Mouse (Mus musculus): ENCODE measurements at regions not wholly inside any gene's neighbourhood (a gene's known extent, or its start where the extent isn't known, plus 50 kb on each side); places are given as distances from the start of the nearest gene placed in this dataset.

DNA sequence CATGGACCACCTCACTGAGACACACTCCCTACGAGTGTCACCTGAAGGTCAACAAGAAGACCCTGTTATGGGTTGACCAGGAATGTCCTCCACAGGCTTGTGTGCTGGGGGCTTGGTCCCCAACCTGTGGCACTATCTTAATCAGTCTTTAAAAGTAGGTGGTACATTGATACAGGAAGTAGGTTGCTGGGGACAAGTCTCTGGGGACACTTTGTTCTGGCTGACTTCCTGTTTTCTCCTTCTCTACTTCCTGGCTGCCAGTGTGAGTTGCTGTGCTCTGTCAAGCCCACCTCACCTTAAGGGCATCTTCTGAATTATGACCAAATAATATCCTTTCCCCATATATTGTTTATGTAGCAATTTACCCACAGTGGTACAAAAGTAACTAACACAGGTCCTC lies 96.1 kb downstream of the Cct6b start:
- DNase-seq (ENCODE audit: low spot score in 2 of 2), result no peak

DNA sequence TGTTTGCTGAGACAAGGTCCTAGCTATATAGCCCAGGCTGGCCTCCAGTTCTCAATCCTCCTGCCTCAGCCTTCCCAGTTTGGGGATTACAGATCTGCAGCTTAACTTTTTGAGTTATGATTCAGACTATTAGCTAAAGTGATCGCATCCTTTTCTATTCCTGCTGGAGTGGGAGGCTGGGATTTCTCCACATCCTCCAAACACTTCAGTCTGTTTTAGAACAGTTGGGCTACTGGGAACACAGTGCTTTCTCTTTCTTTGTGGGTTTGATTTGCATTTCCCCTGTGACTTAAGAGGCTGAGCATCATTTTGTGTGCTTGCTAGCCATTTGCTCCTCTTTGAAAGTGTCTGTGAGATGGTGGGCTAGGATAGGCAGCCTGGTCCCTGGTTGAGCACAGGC lies 100.0 kb downstream of the Cct6b start:
- no peak for DNase-seq (ENCODE audit: low spot score in 2 of 2)

DNA sequence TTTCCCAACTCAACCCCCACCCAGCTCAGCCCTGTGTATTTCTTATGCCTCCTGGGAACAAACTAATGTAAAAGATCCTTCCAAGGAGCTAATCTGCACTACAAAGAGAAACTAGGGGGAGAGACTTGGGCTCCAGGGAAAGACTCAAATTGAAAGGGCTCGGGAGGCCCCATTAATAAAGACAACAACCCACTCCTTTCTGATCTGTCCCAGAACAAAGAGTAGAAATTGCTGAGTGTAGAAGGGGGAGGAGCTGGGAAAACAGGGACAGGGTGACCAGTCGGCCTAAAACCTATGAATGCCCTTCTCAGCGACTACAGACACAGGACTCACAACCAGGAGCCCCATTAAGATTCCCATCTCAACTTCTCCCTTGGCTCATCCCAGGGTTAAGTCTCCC lies 102.0 kb downstream of the Cct6b start:
- DNase-seq (ENCODE audit: low spot score in 2 of 2), result no peak

DNA sequence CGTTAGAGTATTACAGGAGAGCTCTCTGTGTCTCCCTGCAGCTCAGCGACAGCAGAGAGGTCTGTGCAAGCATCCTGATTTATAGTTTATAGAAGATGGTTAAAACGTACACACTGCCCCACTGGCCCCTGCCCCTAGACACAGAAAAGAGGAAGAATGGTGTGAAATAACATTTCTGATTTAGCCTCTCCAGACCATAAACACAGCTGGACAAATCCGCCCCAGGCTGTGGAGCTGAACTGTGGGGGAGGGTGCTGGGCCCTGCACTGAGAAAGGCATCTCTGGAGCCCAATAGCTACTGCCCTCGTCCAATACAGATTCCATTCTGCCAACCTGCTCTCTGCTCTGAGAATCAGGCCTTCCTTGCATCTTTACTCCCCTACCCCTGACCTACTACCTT lies 112.4 kb downstream of the Cct6b start:
- no peak for DNase-seq (ENCODE audit: low spot score in 2 of 2)

DNA sequence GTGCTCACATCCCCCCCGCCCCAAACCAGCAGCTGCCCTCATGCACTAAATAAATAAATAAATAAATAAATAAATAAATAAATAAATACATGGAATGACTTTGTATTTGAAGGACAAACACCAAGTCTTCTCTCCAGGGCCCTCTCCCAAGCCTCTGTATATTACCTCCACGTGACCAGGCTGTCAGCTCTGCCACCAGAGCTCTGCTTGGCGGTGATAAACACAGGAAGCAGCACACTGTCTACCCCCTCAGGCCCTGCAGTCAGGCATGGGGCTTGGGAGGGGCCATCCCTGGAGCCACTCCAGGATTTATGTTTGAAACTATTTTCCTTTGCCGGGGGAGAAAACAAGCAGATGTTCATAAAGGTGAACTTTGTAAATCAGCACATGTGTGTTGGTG lies 125.6 kb downstream of the Cct6b start:
- no peak for DNase-seq (ENCODE audit: low spot score in 2 of 2)

DNA sequence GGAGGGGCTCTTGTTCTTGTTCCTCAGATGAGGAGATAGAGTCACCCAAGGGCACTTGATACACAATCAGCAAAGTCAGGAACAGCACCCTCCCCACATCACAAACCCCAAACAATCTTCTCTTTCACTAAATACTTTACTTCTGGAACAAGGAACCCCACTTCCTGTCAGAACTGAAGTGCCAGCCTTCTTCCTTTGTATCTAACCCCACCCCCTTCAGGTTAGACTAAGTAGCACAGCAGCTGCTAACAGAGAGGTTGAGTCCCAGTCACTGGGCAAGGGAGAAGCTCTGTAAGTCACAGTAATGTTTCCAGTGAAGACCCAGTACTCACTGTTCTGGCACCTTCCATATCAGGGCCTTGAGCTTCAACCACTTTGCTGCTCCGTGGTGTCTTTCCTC lies 131.9 kb downstream of the Cct6b start:
- no peak for DNase-seq (ENCODE audit: low spot score in 2 of 2)

DNA sequence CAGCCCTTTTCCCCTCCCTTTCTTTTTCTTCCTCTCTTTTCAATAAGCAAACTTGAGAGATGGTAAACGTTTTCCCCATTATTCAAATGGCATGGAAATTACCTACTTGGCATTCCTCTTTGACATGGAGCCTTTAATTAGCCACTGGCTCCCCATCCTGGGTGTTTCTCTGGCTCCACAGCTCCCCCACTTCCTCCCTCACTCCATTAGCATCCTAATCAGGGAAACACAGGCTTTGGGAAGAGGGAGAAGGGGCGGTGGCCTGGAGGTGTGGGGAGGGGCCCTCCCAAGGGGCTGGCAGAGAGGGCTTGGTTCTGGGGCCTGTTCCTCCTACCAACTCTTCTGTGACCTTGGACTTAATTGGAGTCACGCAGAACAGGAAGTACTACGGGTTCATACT lies 132.7 kb downstream of the Cct6b start:
- no peak for DNase-seq (ENCODE audit: low spot score in 2 of 2)

DNA sequence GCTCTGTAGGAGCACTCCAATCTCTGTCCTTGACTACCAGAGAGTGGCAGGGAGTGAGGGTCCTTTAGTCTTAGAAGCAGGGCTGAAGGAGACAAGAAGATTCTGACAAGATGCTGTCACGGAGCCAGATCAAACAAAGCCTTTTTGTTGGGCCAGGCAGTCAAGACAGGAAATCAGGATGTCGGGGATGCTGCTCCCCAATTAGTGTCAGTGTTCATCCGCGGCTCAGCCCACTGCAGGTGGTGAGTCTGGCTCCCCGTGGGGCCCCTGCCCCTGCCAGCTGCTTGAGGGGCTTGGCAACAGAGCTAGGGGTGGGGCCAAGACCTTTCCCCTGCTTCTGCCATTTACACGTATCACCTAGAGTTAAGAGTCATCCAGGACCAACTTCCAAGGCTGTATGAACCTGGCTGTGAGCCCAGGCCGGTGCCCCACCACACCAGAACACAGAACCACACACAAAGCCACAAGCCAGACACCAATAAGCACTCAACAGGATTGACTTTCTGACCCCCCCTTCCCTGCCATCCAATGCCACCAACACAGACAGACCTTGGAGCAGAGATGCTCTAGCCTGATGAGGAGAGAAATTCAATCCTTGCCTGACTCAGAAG lies 137.5 kb downstream of the Cct6b start:
- no peak for DNase-seq (ENCODE audit: low spot score in 2 of 2)

DNA sequence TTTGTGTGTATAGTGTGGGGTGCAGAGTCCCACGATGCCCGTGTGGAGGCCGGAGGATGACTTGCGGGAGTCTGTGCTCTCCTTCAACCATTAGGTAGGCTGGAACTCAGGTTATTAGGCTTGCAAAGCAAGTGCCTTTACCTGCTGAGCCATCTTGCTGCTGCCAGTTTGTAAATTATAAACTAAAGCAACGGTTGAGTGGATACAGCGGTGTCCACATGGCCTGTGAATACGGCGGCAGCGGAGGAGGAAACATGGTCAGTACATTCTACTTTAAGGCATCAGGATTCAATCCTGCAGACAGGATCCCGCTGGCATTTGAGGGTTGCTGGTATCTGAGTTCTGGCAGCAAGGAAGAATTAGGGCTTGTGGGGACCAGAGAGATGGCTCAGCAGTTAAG lies 143.1 kb downstream of the Cct6b start:
- no peak for DNase-seq (ENCODE audit: low spot score in 2 of 2)

DNA sequence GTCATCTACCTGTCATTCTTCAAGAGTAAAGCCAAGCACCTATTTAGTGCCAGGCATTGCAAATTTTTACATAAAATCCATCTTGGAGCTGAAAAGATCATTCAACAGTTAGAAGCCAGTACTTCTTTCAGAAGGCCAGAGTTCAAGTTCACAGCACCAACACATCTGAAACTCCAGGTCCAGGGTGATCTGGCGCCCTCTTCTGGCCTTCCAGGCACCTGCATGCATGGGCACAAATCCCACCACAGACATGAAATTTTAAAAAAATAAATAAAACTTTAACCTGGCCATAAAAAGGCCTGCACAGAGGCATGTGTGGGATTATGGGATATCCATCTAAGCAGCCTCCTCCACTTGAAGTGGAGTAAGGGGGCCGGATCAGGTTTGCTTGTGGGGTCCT lies 144.7 kb downstream of the Cct6b start:
- no peak for DNase-seq (ENCODE audit: low spot score in 2 of 2)

DNA sequence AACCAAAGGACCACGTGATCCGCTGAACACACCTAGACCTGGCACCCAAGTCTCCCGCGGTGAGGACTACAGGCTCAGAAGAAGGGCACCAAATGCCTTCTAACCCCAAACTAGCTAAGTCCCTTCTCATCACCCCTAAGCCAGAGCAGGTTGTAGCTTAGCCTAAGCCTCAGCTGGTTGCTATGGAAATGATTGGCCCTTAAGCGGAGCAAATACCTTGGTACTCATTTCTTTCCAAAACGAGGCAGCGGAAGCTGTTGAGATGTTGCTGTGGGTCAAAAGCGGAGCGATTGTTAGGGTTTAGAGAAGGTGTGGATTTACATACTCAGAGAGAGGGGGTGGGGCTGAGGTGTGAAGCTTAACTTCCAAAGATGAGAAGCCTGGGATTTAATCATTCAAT lies 145.7 kb downstream of the Cct6b start:
- DNase-seq (ENCODE audit: low spot score in 2 of 2), result no peak

DNA sequence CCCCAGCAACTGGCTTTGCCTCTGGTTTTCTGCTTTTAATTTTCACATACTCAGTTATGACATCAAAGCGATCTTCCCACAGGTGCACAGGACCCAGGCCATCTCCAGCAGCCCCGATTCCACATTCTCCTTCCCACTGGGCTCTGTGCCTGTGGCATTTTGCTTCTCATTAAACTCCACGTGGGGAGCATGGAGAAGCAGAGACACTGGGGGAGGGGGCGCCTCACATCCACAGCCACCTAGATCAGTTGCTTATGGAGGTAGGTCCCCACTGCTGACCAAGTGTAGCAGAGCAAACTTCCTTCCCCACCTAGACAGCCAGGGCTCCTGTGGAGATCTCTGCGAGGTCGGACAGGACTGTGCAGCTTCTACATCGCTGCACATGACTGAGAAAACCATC lies 147.3 kb downstream of the Cct6b start:
- DNase-seq (ENCODE audit: low spot score in 2 of 2), result no peak

DNA sequence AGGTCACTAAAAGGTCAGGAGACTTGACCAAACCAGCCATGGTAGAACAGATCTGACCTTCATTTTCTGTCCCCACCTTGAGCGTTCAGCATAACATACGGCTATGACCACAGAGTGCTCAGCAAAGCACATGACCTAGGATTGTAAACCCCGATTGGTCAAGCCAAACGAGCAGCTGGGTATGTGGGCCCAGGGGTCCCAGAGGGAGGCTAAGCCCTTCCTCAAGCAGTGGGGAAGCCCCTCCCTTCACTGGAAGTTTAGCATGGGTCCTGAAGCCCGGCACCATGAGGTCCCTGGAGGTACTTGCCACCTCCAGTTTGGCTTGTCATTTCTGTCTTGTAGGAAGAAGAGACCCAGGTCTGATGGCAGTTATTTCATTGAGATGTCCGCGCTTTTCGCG lies 149.8 kb downstream of the Cct6b start:
- no peak for DNase-seq (ENCODE audit: low spot score in 2 of 2)

DNA sequence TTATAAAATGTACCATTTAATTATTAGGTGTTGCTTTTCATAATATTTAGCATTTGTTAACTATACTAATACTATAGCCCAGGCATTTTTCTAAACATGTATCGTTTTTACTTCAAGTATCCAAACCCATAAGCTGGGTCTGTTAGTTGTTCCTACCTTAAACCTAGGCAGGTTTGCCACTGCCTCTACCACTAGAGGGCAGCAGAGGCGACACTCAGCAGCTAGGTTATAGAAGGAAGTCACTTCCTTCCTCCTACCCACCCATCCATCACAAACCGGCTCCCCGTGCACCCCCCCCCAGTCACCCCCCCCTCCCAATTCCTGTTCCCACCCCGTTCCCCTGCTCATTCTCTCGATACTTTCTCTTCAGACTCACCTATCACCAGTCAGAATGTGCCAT lies 150.6 kb downstream of the Cct6b start:
- peak; percentile 11 to 18 for DNase-seq (ENCODE audit: low spot score in 2 of 2)

DNA sequence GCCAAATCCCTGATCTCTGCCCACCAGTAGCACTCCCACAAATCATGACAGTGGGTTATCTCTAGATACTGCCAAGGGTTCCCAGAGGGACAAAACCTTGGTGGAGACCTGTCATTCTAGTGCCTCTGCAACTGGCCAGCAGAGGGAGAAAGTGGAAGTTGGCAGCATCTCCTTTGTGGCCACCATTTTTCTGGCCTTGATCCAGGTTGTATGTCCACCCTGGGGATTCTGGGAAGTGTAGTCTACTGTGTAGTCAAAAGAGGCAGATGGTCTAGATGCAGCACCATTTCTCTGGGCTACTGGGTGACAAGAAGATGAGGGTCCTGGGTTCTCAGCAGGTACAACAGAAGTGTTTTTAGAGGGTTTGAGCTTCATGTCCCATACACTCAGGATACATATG lies 152.1 kb downstream of the Cct6b start:
- DNase-seq (ENCODE audit: low spot score in 2 of 2), result peak; percentile 3 to 15

DNA sequence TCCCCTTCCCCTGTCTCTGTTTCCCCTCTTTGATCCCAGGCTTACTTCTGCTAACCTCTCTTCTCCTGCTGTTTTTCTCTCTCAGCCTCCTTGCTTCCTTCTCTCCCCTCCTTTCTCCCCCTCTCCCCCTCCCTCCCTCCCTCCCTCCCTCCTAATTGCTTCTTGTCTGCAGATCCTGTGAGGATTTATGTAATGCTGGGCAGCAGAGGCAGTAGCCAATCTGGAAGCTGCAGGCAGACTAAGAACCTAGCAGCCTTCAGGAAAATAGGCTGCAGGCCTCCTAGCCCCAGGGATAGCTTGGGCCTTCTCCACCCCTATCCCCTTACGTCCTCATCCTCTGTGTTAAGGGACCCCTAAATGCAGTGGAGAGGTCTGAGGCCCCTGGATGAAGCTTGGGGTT lies 155.2 kb downstream of the Cct6b start:
- DNase-seq (ENCODE audit: low spot score in 2 of 2), result no peak

DNA sequence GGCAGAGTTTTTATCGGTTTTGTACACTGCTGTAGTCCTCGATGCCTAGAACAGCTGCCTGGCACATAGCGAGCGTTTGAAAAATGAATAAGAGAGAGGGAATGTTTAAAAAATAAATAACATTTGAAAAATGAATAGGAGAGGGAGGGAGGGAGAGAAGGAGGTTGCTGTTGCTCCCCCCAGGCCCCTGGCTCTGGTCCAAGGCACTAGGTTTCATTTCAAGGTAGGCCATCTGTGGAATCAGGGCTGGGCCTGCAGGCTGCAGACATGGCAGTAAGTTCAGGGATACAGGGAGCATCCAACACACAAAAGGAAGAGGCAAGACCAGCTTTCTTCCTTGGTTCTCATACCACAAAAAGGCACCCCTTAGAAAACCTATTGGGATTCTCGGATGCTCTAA lies 156.5 kb downstream of the Cct6b start:
- no peak for DNase-seq (ENCODE audit: low spot score in 2 of 2)

DNA sequence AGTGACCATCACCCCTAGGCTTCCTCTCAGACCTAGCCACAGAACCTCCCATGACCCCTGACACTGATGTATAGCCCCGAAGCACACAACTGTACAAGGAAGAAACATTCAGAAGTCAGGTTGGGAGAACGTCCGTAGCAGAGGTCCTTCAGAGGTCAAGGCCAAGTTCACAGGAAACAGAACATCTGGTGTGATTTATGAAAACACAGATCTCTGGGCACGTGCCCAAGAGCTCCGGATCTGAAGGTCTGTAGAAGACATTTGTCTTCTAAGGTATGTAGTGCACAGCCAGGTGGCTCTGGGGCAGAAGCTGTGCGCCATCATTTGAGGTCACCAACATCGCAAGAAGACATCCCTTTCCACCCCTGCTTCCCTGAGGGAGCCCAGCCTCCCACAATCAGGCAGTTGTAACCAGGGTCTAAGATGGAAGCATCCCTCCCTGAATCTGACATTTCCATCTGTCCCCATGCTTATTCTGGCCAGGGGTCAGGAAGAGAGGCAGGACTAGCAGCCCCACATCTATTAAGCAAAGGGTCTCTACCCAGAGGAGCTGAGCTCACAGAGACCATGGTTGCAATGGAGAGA lies 159.8 kb downstream of the Cct6b start:
- DNase-seq (ENCODE audit: low spot score in 2 of 2), result no peak

DNA sequence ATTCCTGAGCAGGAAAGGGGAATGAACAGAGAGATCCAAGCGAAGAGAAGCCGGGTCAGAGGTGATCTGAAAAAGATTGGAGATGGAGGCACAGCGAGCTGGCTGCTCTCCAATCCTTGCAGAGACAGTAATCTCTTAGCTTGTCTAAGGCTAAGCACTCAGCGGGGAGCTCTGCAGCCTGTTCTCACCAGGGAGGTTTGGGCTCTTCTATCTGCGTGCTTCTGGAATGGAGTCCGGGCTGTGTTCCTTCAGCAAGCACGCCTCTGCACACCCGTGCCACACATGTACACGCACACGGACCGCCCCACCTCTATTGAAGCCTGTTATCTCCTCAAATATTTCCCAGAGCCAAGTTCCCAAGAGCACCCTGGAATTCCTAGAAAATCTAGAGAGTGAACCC lies 161.3 kb downstream of the Cct6b start:
- DNase-seq (ENCODE audit: low spot score in 2 of 2), result no peak

DNA sequence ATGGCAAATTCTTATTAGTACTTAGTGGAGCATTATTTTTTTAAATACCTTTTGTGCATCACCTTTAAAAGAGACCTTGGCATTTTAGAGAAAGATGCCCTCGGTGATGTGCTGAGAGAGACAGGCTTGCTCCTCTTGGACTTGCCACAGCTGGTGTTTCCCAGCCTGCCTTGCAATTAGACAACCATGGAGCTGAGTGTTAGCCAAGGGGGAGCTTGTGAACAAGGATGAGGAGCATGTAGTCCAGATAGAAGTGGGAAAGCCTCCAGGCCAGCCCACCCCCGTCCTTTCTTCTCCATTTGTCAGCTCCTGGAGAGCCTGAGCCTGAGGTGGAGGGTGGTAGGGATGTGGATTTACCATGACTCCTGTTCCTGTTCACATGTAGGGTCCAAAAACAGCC lies 161.9 kb downstream of the Cct6b start:
- DNase-seq (ENCODE audit: low spot score in 2 of 2), result no peak

DNA sequence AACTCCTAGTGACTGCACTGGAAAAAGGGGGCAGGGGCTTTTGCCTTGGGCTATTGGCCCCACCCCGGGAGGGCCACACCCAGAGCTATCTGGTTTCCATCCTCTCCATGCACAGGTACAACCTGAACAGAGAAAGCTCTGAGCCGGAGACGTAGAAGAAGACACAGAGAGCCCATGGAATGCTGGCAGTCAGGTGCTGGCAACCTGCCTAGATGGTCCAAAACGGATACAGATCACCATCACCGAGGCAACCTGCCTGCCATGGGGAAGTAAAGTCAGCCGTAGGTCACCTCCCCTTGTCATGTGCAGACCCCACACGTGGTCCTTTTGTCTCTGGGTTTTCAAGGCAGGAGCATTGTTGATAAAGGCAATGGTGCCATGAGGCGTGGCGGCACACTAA lies 164.0 kb downstream of the Cct6b start:
- DNase-seq (ENCODE audit: low spot score in 2 of 2), result no peak

DNA sequence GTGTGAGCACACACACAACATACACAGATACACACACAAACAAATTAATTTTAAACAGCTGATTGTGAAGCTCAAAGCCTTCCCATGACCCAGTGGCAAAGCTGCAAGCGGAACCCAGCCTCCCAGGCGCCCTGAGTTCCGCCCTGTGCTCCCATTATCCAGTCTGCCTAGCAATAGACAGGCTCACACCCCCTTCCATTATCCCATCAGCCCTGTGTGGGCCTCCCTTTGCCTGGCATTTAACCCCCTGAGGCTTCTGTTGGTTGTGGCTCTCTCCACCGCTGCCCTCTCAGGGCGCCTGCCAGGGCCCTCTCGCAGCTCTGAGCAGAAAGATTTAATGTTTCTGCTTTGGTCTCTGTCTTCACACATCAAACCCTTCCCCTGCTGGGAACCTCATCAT lies 166.4 kb downstream of the Cct6b start:
- no peak for DNase-seq (ENCODE audit: low spot score in 2 of 2)

DNA sequence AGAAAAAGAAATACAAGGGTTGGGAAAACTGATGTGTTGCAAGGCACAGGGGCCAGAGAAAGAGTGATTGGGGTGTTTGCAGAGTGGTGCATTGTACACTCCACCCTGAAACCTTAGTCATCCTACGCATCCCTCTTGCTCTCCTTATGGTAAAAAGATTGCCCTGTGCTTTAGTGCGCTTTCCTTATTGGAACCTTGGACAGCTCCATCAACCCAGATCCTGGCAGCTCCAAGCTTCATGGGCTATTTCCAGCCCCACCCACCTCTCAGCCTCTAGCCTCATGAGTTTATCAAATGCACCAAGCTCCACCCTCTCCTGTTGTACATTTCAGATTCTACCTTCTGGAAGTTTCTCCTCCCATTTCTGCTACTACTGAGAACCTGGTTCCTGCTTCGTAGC lies 167.3 kb downstream of the Cct6b start:
- no peak for DNase-seq (ENCODE audit: low spot score in 2 of 2)

DNA sequence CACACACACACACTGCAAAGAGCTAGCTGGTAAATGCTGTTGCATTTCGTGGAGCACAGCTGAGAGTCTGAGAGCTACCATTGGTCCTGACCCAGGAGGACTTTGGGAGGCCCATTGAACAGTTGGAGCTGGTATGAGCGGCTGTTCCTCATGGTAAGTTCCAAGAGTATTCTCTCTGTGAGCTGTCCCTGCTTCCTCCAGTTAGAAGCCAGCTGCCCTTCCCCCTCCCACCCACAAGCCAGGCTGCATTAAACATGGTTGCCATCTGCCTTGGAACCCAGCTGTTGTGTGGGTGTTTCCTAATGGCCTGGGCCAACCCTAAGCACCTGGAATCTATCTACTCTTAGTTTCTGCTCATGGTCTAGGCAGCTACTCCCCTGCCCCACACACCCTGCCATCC lies 174.4 kb downstream of the Cct6b start:
- DNase-seq (ENCODE audit: low spot score in 2 of 2), result no peak
